Mouse (Mus musculus): ENCODE data around the gene Pcbd2. TPM values are rescaled to one million over a fixed set of nuclear protein-coding genes. Genes with fewer than 3 reads are reported as not detected.

The Pcbd2 gene
- polyA plus RNA-seq (2012; rRNA removed), result 34.7 and 36.3 TPM in 2 replicates

GRCm38 (mm10) chr13:55727120-55727838 lies at the start of gene Pcbd2:
Gene Pcbd2 (plus strand): TSS chr13:55727368.

GRCm38 (mm10) chr13:55692535-55693242 lies 34.5 kb upstream of the Pcbd2 start, which contains the start of gene B230219D22Rik:
Gene B230219D22Rik (plus strand): TSS chr13:55693124.

GRCm38 (mm10) chr13:55714501-55715166 lies 12.5 kb upstream of the Pcbd2 start, which contains the start of gene Txndc15:
Gene Txndc15 (plus strand): TSS chr13:55714650.

GRCm38 (mm10) chr13:55784268-55784667 lies 57.1 kb downstream of the Pcbd2 start, which contains the start of gene Catsper3:
Gene Catsper3 (plus strand): TSS chr13:55784568.

Other genes starting within 250 kb of the Pcbd2 start
- gene Dbn1, start 239.3 kb upstream of the Pcbd2 start, polyA plus RNA-seq (2012; rRNA removed), result 719 and 813 TPM in 2 replicates
- 99.9 and 135 TPM in 2 replicates for gene Pdlim7, start 213.7 kb upstream of the Pcbd2 start, polyA plus RNA-seq (2012; rRNA removed)
- 16.3 and 17.4 TPM in 2 replicates for gene Dok3, start 198.1 kb upstream of the Pcbd2 start, polyA plus RNA-seq (2012; rRNA removed)
- gene Ddx41, start 190.7 kb upstream of the Pcbd2 start, polyA plus RNA-seq (2012; rRNA removed), result 106 and 112 TPM in 2 replicates
- 165 and 171 TPM in 2 replicates for gene Fam193b, start 156.2 kb upstream of the Pcbd2 start, polyA plus RNA-seq (2012; rRNA removed)
- gene Tmed9, start 153.6 kb upstream of the Pcbd2 start, polyA plus RNA-seq (2012; rRNA removed), result 121 and 154 TPM in 2 replicates
- 41.2 and 43.8 TPM in 2 replicates for gene B4galt7, start 127.5 kb upstream of the Pcbd2 start, polyA plus RNA-seq (2012; rRNA removed)
- 87.8 and 97.2 TPM in 2 replicates for gene Caml, start 104.4 kb upstream of the Pcbd2 start, polyA plus RNA-seq (2012; rRNA removed)
- 56.7 and 59.6 TPM in 2 replicates for gene Ddx46, start 92.3 kb upstream of the Pcbd2 start, polyA plus RNA-seq (2012; rRNA removed)
- 74.9 and 77.3 TPM in 2 replicates for gene B230219D22Rik, start 34.2 kb upstream of the Pcbd2 start, polyA plus RNA-seq (2012; rRNA removed)
- gene Txndc15, start 12.7 kb upstream of the Pcbd2 start, polyA plus RNA-seq (2012; rRNA removed), result 64.1 and 65.0 TPM in 2 replicates
- 0.07 and 0.09 TPM in 2 replicates for gene Catsper3, start 57.2 kb downstream of the Pcbd2 start, polyA plus RNA-seq (2012; rRNA removed)
- gene Pitx1, start 108.8 kb downstream of the Pcbd2 start, polyA plus RNA-seq (2012; rRNA removed), result 0.50 and 5.4 TPM in 2 replicates

Data from central nervous system, embryonic 14 days (tissue).